Mouse (Mus musculus) left cerebral cortex, postnatal 36 days (tissue): ENCODE measurements around the gene Rapgef5. TPM values are rescaled to one million over a fixed set of nuclear protein-coding genes. Genes with fewer than 3 reads are reported as not detected.

Source experiments
- DNase-seq, 2 experiments: peaks; one replicate each; pipeline ENCODE4 v3.0.0; 2021 to 2022; ENCODE audit warnings: low spot score in 2 of 2, mixed read lengths in 1 of 2
- intact Hi-C: fragments of 180-260 bp; cut with DNase I; formaldehyde crosslinking; loops from one replicate; pipeline ENCODE4 v1.15.1; 2025
- total RNA-seq, 2 experiments: library from RNA; stranded (reverse); gene quantifications; 2 replicates each; pipeline ENCODE4 v1.2.3; 2021

Gene Rapgef5
- total RNA-seq, 2 experiments from 2014 or later, result 156 to 162 TPM

DNA sequence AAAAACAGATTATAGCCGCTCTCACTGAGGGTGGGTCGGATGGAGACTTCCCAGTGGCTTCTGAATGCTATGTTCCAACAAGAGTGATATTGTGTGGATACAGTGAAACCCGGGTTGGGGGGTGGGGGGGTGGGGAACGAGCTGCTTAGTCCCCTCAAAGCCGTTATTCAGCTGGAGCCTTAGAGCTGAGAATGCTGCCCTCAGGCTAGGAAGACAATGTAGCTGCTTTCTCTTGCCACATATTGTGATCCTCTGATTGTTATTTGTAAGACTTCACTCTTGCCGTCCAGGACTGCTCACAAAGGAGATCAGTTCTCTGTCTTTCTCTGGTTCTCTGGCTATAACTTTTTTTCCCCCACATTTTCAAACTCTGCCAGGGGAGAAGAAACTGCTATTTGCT, 142.5 kb downstream of the Rapgef5 start:
- intact Hi-C loops, result no loop called here
- DNase-seq, result no peak

DNA sequence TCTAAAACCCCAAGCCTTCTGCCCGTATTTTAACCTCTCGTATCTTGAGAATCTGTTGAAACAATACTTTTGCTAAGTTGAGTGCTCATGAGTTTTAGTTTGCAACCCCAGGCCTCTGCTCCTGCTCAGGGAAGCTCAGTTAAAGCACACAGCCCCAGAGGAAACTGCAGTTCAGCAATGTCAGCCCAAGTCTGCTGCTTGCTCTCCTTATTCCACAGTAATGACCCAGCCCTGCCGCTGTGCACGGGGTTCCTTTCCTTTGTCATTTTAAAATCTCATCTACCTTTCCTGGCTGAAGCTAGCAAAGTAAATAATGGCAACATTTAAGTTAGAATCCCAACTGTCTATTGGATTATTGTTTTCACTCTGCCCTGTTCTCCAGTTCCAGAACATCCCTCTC, 144.1 kb downstream of the Rapgef5 start:
- intact Hi-C loops, result no loop called here

DNA sequence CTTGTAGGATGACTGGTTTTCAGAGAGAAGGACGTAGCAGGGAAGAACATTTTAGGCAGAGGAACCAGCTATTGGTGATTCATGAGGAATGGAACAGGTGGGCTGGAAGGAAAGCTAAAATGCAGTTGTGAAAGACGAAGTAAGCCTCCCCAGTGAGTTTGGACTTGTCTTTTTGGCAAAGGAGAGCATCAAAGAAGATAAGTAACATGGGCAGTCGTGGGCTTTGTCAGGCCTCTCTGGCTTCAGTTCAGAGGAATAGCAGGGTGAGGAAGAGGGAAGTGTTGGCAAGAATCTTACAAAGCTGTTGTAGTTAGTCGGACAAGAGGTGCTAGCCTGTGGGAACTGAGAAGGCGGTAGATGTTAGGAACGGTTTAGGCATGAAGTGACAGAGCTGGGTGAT, 145.6 kb downstream of the Rapgef5 start:
- DNase-seq, result peak in 1 of 2 experiments; percentile 36
- intact Hi-C loops, result no loop called here

More for the DNA sequence above, 144.1 kb downstream of the Rapgef5 start:
- DNase-seq, result no peak

DNA sequence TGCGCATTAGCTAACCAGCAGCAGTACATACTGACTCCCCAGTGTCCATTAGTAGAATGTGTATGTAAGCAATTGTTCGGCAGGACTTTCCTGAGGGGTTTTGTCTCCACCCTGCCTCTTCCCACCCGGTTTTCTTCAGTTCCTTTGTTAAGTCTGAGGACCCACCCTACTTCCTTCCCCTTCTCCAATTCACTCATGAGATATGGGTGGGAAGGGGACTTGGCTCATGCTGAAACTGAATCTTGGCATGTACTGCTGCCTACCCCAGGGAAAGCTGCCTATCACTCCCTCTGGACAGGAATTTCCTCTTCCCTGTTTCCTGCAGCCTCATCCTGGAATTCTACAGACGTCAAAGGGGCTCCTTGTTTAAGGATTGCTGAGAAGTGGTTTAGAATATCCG, 147.4 kb downstream of the Rapgef5 start:
- intact Hi-C loops, result no loop called here
- no peak for DNase-seq

DNA sequence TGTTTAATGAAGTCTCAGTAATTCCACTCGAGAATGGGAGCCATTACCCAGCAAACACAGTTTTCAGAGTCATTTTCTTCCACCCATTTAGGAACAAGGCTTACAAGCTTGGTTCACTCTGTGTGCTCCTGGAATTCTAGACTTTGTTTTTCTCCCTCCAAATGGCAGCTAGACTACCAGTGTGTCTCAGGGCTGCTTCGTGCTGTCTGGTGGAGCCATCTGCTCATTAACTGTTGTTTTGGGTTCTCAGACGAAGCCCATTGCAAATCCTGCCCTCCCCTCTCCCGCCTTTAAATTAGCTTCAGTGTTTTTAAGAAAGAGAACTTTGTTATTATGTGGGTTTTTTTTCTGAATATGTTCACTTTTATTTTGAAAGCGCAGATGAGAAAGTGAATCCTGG, 148.4 kb downstream of the Rapgef5 start:
- no peak for DNase-seq
- intact Hi-C loops, result no loop called here

DNA sequence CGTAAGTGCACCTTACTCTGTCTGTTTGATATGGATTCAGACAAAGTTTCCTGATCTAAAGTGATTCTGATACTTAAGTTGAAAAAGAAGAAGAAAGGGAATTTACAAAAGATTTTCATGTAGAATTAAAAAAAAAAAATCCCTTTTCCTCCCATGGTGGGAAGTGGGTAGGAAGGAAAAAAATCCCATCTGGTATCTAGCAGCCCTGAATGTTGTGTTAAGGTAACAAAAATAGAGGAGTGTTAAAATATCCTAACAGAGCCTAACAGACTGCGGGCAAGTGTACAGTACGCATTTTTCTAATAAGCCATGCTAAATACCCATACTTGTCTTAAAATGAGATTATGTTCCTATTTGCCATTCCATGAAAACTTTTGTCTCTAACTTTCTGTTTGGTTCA, 150.1 kb downstream of the Rapgef5 start:
- no peak for DNase-seq

DNA sequence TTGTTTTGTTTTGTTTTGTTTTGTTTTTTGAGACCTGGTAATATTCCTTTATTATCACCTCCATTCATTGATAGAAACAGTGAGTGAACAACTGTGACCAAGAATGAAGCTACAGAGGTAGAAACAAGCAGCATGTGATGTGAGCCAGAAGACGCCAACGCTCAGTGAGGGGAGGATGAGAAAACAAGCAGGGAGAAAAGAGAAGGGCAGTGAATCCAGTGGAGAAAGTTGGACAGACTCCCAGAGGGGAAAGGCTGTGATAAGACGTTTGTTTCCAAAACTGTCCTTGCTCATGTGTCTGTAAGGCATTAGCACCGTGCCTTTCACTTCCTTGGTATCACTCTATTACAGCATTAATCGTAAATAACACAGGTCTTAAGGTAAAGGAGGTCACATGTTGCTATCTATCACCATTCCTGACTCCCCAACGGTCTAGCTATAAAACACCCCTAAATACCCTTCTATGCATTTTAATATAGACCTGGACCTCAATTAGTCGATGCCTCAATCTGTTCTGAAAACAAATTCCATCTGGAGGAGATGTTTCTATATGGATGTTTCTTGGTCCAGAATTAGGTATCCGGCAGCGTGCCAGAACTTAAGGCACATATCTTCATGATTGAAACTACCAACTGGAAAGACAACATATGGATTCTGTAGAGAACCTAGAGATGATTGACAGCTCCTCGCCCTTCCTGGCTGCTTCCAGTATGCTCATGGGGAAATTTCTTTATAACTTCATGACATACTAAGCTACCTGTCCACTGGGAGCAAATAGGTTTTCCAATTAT, 153.5 kb downstream of the Rapgef5 start:
- intact Hi-C loops, result no loop called here
- no peak for DNase-seq

More for the DNA sequence above, 150.1 kb downstream of the Rapgef5 start:
- intact Hi-C loops, result no loop called here

DNA sequence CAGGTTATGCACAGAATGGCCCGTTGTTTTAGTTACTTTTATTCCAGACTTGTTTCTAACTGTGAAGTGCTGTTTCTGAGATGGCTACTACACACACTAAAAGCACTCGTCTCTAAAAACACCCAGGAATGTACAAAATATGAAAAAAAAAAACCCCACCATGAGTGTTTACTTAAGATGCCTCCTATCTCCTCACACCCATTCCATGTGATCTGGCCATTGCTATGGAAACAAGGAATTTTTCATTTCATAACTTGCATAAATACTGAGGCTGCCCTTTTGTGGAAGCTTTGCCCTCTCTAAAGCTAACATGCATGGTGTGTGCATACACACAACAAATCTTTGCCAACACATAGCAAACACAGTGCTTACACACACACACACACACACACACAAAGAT, 156.9 kb downstream of the Rapgef5 start:
- intact Hi-C loops, result no loop called here
- no peak for DNase-seq

DNA sequence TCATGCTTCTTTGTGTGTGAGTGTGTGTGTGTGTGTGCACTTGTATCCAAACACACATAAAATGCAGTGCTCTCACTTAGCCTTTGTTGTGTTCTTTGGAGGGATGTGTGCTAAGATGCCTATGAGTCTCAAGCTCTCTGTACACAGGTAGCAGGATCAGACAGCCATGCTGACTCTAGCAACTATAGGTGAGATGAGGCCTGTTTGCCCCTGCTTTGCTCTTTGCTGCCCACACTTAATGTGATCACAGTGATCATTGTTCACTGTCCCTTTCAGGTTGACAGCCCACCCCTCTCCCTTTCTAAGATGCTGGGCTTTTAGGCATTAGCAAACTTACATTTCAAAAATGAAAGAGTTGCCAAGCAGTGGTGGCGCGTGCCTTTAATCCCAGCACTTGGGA, 158.2 kb downstream of the Rapgef5 start:
- DNase-seq, result no peak
- intact Hi-C loops, result no loop called here

DNA sequence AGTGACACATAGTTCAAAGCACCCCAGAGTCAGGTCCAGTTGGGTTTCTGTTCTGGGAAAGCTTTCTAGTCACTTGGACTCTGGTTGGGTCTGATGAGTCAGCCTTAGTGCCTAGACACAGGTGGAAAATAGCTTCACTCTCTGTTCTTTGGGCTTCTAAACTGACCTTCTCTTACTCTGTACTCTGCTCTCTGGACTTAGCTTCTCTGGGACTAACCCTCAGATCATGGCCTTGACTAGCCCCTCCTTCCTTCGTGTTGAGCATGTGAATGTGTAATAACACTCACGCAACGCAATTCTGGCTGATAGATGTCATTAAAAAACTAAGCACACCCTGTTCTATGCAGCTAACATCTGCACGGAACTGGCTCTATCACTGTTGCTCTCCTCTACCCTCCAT, 160.0 kb downstream of the Rapgef5 start:
- intact Hi-C loops, result no loop called here
- no peak for DNase-seq

DNA sequence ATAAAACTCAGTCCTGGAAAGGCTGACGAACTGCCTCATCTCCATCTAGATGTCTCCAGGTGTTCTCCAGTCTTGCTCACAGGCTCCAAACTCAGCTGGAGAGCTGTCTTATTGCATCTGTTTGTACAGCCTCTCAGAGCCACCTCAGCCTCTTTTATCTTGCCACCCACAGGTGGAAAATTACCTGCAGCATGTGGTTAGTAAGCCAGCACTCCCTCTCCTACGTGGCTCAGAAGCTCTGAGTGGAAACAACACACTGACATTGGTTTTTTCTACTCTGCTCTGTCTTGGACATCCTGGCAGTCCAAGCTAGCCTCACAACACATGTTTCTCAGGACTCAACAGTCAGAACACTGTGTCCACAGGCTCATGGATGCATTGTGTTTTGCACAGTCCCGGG, 162.6 kb downstream of the Rapgef5 start:
- no peak for DNase-seq
- intact Hi-C loops, result no loop called here

DNA sequence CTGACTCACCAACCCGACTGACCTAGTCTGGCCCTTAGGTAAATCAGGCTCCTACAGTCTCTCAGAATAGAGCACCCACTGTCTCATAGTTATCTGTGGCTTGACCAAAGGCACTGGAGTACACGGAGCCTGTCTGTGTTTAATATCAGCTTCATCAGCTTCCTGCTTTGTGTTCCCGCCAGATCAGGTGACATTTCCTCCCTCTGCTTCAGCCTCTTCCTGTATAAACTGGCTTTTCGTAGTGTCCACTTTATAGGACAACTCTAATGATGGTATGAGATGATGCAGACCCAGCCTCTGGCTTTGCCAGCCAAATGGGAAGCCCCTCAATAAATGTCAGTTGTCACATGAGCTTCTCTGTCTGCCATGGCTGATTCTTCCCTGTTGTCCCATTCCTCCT, 163.5 kb downstream of the Rapgef5 start:
- no peak for DNase-seq
- intact Hi-C loops, result no loop called here

DNA sequence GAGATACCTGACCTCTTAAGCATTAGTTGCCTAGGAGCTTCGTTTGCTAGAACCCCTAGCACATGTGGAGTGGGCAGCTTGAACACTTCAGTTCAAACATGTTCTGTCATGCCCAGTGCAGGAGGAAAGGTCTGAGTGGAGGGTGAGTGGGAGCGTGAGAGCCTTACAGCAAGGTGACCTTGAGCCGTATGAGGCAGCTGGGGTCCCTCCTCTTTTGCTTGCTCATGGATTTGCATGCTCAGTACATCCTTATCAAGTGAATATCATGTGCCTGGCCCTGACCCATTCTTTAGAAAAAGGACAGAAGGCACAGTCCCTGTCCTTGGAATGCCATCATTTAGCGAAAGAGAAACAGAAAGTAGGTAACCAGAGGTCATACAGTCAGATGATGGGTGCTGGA, 165.0 kb downstream of the Rapgef5 start:
- DNase-seq, result no peak
- intact Hi-C loops, result no loop called here

DNA sequence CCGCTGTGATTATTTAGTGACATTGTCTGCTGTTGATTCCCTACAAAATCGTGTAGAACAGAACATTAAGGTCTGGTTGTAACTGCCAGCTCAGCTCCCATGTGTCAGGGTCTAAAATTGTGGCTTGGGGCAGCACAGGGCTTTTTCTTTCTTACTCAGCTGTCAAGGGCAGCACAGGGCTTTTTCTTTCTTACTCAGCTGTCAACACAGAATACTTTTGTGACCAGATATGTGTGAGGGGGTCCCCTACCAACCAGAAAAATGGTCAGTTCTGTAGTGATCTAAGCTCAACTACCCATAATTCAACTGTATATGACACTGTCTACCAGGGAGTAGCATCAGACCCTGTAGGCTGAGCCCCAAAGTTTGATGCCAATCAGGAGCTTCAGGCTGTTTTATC, 167.1 kb downstream of the Rapgef5 start:
- intact Hi-C loops, result no loop called here
- no peak for DNase-seq

DNA sequence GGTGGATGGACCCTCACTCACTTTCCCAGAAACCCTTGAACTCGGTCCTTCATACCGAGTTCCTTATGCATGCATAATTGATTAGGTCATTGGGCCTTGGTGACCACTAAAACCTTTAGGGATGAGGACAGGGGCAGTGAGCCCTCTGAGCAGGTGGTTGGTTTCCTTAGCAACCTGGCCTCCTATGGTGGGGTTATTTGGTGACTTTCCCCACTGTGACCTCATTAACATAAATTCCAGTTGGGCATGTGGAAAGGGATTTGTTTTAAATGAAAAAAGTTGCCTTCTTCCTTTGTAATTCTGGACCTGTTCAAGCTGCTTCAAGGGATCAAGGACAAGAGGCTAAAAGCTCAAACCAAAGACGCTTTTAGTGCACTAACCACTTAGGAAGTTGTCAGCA, 167.7 kb downstream of the Rapgef5 start:
- no peak for DNase-seq
- intact Hi-C loops, result no loop called here

DNA sequence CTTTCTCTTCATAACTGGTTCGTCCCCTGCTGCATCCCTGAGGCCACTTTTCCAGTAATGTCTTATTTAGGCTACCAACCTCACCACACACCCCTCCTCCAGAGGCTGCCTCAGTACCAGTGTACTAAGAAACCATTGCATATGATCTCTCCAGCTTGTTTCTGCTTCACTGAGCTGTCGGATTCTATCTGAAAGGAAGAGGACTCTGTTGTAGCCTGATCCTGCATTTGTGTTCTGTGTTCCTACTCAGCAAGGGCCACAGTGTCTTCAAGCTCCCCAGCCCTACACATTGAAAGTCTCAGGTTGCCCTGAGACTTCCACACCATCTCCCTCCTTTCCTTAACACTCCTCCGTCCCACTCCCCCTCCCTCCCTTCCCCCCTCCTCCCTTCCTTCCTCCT, 168.5 kb downstream of the Rapgef5 start:
- intact Hi-C loops, result no loop called here

DNA sequence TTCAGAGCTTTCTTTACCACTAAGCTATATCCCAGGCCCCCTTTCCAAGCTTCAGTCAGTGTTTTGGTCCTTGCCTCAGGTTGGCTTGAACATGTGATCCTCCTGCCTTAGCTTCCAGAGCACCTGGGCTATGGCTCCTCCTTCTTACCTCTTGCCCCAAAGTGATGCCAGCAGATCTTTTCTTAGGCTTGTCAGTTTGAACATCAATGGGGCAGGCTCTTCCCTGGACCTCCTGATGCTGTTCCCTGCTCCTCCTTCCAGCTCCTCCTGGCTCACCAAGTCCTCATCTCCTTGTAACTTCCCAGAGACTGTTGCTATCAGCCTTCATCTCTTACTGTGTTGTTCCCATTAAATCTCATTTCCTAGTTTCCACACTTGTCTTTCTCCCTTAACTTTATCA, 169.1 kb downstream of the Rapgef5 start:
- DNase-seq, result no peak
- intact Hi-C loops, result no loop called here

More for the DNA sequence above, 168.5 kb downstream of the Rapgef5 start:
- DNase-seq, result no peak

DNA sequence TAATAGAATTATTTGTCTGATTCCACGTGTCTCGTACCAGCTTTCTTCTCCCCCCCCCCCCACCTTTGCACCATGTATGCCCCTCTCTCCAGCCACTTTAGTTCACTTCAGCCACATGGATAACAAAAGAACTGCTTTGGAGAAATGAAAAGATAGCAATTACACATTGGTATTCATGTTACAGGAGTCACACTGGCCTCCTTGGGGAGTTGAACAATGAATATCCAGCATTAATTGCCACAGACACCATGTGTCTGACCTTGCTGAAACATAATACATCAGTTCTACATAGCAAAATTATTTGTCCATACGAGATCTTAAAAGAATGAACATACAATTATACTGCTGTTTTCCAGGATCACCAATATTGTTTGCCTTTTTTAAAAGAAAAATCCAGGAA, 170.5 kb downstream of the Rapgef5 start:
- intact Hi-C loops, result no loop called here
- no peak for DNase-seq

DNA sequence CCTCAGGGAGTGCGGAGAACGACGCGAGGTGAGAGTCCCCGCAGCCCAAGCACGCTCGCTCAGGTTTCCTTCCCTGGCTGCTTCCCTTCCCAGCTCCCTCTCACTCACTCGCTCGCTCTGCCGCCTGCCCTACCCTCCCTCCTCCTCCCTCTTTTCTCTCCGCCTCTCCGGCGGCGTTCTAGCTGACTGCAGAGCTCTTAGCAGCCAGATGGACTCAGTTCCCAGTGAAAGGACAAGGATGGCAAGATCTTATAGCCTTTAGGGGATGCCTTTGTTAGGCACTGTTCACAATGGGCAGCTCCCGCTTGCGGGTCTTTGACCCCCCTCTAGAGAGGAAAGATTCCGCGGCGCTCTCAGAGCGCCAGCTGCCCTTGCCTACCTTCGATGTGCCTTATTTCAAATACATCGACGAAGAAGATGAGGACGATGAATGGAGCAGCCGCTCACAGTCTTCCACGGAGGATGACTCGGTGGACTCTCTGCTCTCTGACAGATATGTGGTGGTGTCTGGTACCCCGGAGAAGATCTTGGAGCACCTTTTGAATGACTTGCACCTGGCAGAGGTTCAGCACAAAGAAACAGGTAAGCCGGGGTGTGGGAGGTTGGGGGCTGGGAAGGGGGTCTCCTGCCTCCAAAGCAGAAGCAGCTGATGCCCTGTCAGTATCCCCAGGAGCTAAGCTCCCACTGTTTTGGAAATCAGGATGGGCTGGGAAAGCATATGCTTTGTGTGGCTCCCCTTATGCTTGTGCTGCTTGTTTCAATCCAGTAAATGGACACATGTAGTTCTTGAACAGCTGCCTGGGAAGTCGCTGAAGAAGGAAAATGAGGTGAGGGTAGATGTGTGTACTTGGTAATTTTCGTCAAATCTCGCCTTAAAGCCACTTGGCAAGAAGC, 172.6 kb downstream of the Rapgef5 start:
- DNase-seq, result peak; percentile 65 to 67
- intact Hi-C loops, result no loop called here

DNA sequence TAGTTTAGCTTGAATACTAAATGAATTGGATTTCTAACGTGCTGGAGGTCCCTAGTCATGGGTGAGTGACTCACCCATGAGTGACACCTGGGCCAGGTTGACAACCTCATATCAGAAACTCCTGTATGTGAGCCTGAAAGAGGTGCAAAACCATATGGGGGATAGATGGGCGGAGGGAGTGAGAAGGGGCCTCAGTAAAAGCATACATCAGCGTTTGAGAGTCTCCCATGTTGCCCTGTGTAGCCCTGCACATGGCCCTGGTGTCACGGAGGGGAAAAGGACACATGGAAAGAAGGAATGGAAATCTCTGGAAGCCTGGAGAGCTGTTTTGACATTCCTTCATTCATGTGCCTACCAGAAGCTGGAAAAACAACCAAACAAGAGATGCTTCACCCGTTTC, 175.1 kb downstream of the Rapgef5 start:
- DNase-seq, result no peak
- intact Hi-C loops, result no loop called here

DNA sequence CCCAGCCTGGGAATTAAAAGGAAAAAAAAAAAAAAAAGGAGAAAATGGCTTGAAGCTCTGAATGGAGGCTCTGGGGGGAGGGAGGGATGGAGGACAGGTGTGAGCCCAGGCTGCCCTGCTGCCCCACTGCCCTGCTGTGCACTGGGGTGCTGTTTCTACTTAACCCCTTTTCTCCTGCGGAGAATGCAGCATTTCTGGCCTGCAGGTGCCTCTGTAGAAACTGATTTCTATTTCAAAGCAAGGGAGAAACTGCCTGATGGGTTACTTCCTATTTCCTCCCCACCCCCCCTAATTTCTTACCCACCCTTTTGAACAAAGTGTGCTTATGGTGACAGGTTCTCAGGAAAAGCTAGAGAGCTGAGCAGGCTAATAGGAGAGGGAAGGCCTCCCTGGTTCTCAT, 176.5 kb downstream of the Rapgef5 start:
- no peak for DNase-seq
- intact Hi-C loops, result no loop called here
